Mouse (Mus musculus): ENCODE measurements around the gene Fasn. TPM values are rescaled to one million over a fixed set of nuclear protein-coding genes. Genes with fewer than 3 reads are reported as not detected.
A peak's percentile ranks its signal among the peaks of the same experiment; 100 is the strongest.
"Not testable (repeated sequence)": the region's sequence is repeated elsewhere in the genome, so short reads cannot be mapped to it uniquely, and the experiment has no call there.

The Fasn gene
- polyA plus RNA-seq, 1 experiment from 2014 or later, result 71.0 TPM

- Histone ChIP-seq H3K4me3 (replicated peaks) (no peak overlapping the region), H3K27me3 (replicated peaks) (no peaks in the 10 kb centered on the region), H3K4me2 (no peak overlapping the region), H3K9ac (replicated peaks) (no peak overlapping the region), H3K27ac (replicated peaks) (no peak overlapping the region), H3K4me1 (peaks cover 5% of the 10 kb centered on the region), H3K9me3 (replicated peaks) (no peaks in the 10 kb centered on the region), H3K36me3 (no peaks in the 10 kb centered on the region)
- no peak for ATAC-seq (ENCODE audit: low FRiP score)
- 84% methylated on average over 3 of the region's 3 CpGs for WGBS
Measured at GRCm38 (mm10) chr11:120772749-120773148, 51.6 kb downstream of the Fasn start.

GRCm38 (mm10) chr11:120768206-120768605 is 56.1 kb downstream of the Fasn start:
- Histone ChIP-seq H3K4me3 (replicated peaks) (no peak overlapping the region), H3K36me3 (no peaks in the 10 kb centered on the region), H3K9ac (replicated peaks) (no peak overlapping the region), H3K9me3 (replicated peaks) (no peaks in the 10 kb centered on the region), H3K27ac (replicated peaks) (no peak overlapping the region), H3K27me3 (replicated peaks) (no peaks in the 10 kb centered on the region), H3K4me2 (no peak overlapping the region), H3K4me1 (no peaks in the 10 kb centered on the region)
- WGBS, result 50% methylated on average over 1 of the region's 1 CpGs
- ATAC-seq (ENCODE audit: low FRiP score), result no peak

- H3K9ac ChIP-seq (replicated peaks); H3K4me2 ChIP-seq; H3K27ac ChIP-seq (replicated peaks); H3K4me1 ChIP-seq; H3K9me3 ChIP-seq (replicated peaks); H3K27me3 ChIP-seq (replicated peaks); ATAC-seq (ENCODE audit: low FRiP score); H3K36me3 ChIP-seq; H3K4me3 ChIP-seq (replicated peaks): not testable (repeated sequence)
- WGBS, result 85% methylated on average over 4 of the region's 7 CpGs
Measured at GRCm38 (mm10) chr11:120767023-120767422, 57.3 kb downstream of the Fasn start.

- H3K9me3 ChIP-seq (replicated peaks); H3K27ac ChIP-seq (replicated peaks); H3K27me3 ChIP-seq (replicated peaks); H3K4me3 ChIP-seq (replicated peaks); H3K36me3 ChIP-seq; H3K4me1 ChIP-seq; H3K9ac ChIP-seq (replicated peaks): not testable (repeated sequence)
- WGBS, result 7% methylated on average over 10 of the region's 23 CpGs
- 0 out of 2 replicates have a peak, but pooled peaks have one; percentile 31 for ATAC-seq (ENCODE audit: low FRiP score)
- 0 out of 2 replicates have a peak overlapping the region, but pooled peaks have one; percentile 17 for H3K4me2 ChIP-seq
Measured at GRCm38 (mm10) chr11:120763121-120763999, 61.0 kb downstream of the Fasn start.

- not testable (repeated sequence) for H3K9ac ChIP-seq (replicated peaks); H3K36me3 ChIP-seq; ATAC-seq (ENCODE audit: low FRiP score); H3K4me3 ChIP-seq (replicated peaks); H3K27ac ChIP-seq (replicated peaks); H3K4me1 ChIP-seq; H3K27me3 ChIP-seq (replicated peaks)
- WGBS, result 20% methylated on average over 14 of the region's 14 CpGs
- Histone ChIP-seq H3K9me3 (replicated peaks) (0 out of 2 replicates have a peak, but pooled peaks cover 13% of the 10 kb centered on the region), H3K4me2 (0 out of 2 replicates have a peak within 1 kb of the TSS, but pooled peaks have one; percentile 17)
Measured at GRCm38 (mm10) chr11:120762672-120763041, 61.7 kb downstream of the Fasn start, which contains the start of gene Hmga1b. Hmga1b (plus strand) TSS chr11:120762794.

- Histone ChIP-seq H3K4me2 (no peak overlapping the region), H3K9ac (replicated peaks) (no peak overlapping the region), H3K36me3 (no peaks in the 10 kb centered on the region), H3K27me3 (replicated peaks) (peaks cover 8% of the 10 kb centered on the region; the same call in 1 of the 2 replicates), H3K27ac (replicated peaks) (no peak overlapping the region), H3K4me1 (no peaks in the 10 kb centered on the region), H3K9me3 (replicated peaks) (0 out of 2 replicates have a peak, but pooled peaks cover 13% of the 10 kb centered on the region), H3K4me3 (replicated peaks) (no peak overlapping the region)
- ATAC-seq (ENCODE audit: low FRiP score), result no peak
- WGBS, result 73% methylated on average over 14 of the region's 14 CpGs
Measured at GRCm38 (mm10) chr11:120761811-120762671, 62.3 kb downstream of the Fasn start.

- no peak overlapping the region for H3K27ac ChIP-seq (replicated peaks)
- WGBS, result 94% methylated on average over 9 of the region's 9 CpGs
- no peaks in the 10 kb centered on the region for H3K4me1 ChIP-seq
- no peak overlapping the region for H3K4me3 ChIP-seq (replicated peaks)
- ATAC-seq (ENCODE audit: low FRiP score), result no peak
- H3K27me3 ChIP-seq (replicated peaks), result peaks cover 8% of the 10 kb centered on the region; the same call in 1 of the 2 replicates
- no peak overlapping the region for H3K4me2 ChIP-seq
- H3K36me3 ChIP-seq, result no peaks in the 10 kb centered on the region
- 0 out of 2 replicates have a peak, but pooled peaks cover 13% of the 10 kb centered on the region for H3K9me3 ChIP-seq (replicated peaks)
- no peak overlapping the region for H3K9ac ChIP-seq (replicated peaks)
Measured at GRCm38 (mm10) chr11:120760236-120760635, 64.1 kb downstream of the Fasn start.

Other genes with a start within 250 kb of the Fasn start
- 488 and 542 TPM in 2 replicates for gene Arhgdia, start 242.9 kb downstream of the Fasn start, polyA plus RNA-seq (2015; fragmentation: Nextera tagmentation; extraction: Ambion mirVana)
- 219 and 265 TPM in 2 replicates for gene Alyref, start 226.2 kb downstream of the Fasn start, polyA plus RNA-seq (2015; fragmentation: Nextera tagmentation; extraction: Ambion mirVana)
- 206 and 208 TPM in 2 replicates for gene Anapc11, start 226.1 kb downstream of the Fasn start, polyA plus RNA-seq (2015; fragmentation: Nextera tagmentation; extraction: Ambion mirVana)
- gene Npb, start 216.1 kb downstream of the Fasn start, polyA plus RNA-seq (2015; fragmentation: Nextera tagmentation; extraction: Ambion mirVana), result 0.86 and 3.2 TPM in 2 replicates
- gene Pcyt2, start 206.6 kb downstream of the Fasn start, polyA plus RNA-seq (2015; fragmentation: Nextera tagmentation; extraction: Ambion mirVana), result 224 and 248 TPM in 2 replicates
- 43.2 and 45.1 TPM in 2 replicates for gene Sirt7, start 199.3 kb downstream of the Fasn start, polyA plus RNA-seq (2015; fragmentation: Nextera tagmentation; extraction: Ambion mirVana)
- 40.1 and 41.0 TPM in 2 replicates for gene Mafg, start 190.9 kb downstream of the Fasn start, polyA plus RNA-seq (2015; fragmentation: Nextera tagmentation; extraction: Ambion mirVana)
- 19.1 and 20.8 TPM in 2 replicates for gene Pycr1, start 180.8 kb downstream of the Fasn start, polyA plus RNA-seq (2015; fragmentation: Nextera tagmentation; extraction: Ambion mirVana)
- gene Myadml2, start 176.4 kb downstream of the Fasn start, polyA plus RNA-seq (2015; fragmentation: Nextera tagmentation; extraction: Ambion mirVana), result 2.5 and 2.6 TPM in 2 replicates
- 6.1 and 7.1 TPM in 2 replicates for gene Notum, start 163.4 kb downstream of the Fasn start, polyA plus RNA-seq (2015; fragmentation: Nextera tagmentation; extraction: Ambion mirVana)
- gene Aspscr1, start 151.6 kb downstream of the Fasn start, polyA plus RNA-seq (2015; fragmentation: Nextera tagmentation; extraction: Ambion mirVana), result 144 and 148 TPM in 2 replicates
- 108 and 115 TPM in 2 replicates for gene Cenpx, start 110.8 kb downstream of the Fasn start, polyA plus RNA-seq (2015; fragmentation: Nextera tagmentation; extraction: Ambion mirVana)
- gene Lrrc45, start 110.6 kb downstream of the Fasn start, polyA plus RNA-seq (2015; fragmentation: Nextera tagmentation; extraction: Ambion mirVana), result 76.8 and 81.3 TPM in 2 replicates
- gene Rac3, start 103.1 kb downstream of the Fasn start, polyA plus RNA-seq (2015; fragmentation: Nextera tagmentation; extraction: Ambion mirVana), result 459 and 611 TPM in 2 replicates
- gene Dcxr, start 97.3 kb downstream of the Fasn start, polyA plus RNA-seq (2015; fragmentation: Nextera tagmentation; extraction: Ambion mirVana), result 9.4 and 18.9 TPM in 2 replicates
- gene Cbr2, start 92.4 kb downstream of the Fasn start, polyA plus RNA-seq (2015; fragmentation: Nextera tagmentation; extraction: Ambion mirVana), result 0.87 and 10.7 TPM in 2 replicates
- 2.2 and 3.1 TPM in 2 replicates for gene Hmga1b, start 61.8 kb downstream of the Fasn start, polyA plus RNA-seq (2015; fragmentation: Nextera tagmentation; extraction: Ambion mirVana)
- gene Rfng, start 40.3 kb downstream of the Fasn start, polyA plus RNA-seq (2015; fragmentation: Nextera tagmentation; extraction: Ambion mirVana), result 123 and 136 TPM in 2 replicates
- 266 and 277 TPM in 2 replicates for gene Gps1, start 40.3 kb downstream of the Fasn start, polyA plus RNA-seq (2015; fragmentation: Nextera tagmentation; extraction: Ambion mirVana)
- 45.4 and 52.4 TPM in 2 replicates for gene Dus1l, start 28.1 kb downstream of the Fasn start, polyA plus RNA-seq (2015; fragmentation: Nextera tagmentation; extraction: Ambion mirVana)
- gene Ccdc57, start 108.3 kb upstream of the Fasn start, polyA plus RNA-seq (2015; fragmentation: Nextera tagmentation; extraction: Ambion mirVana), result 5.9 and 6.2 TPM in 2 replicates
- gene Slc16a3, start 123.9 kb upstream of the Fasn start, polyA plus RNA-seq (2015; fragmentation: Nextera tagmentation; extraction: Ambion mirVana), result 11.3 and 15.3 TPM in 2 replicates
- gene Csnk1d, start 166.8 kb upstream of the Fasn start, polyA plus RNA-seq (2015; fragmentation: Nextera tagmentation; extraction: Ambion mirVana), result 126 and 130 TPM in 2 replicates
- gene Cd7, start 214.9 kb upstream of the Fasn start, polyA plus RNA-seq (2015; fragmentation: Nextera tagmentation; extraction: Ambion mirVana), result 5.2 TPM in 1 of 2 replicates, not detected in the other
- gene Sectm1b, start 239.0 kb upstream of the Fasn start, polyA plus RNA-seq (2015; fragmentation: Nextera tagmentation; extraction: Ambion mirVana), result not detected in 2 replicates